Mouse (Mus musculus) adipocyte (in vitro differentiated cells): Measurements from ENCODE around the gene Zmynd10.
"Not testable (repeated sequence)": the region's sequence is repeated elsewhere in the genome, so short reads cannot be mapped to it uniquely, and the experiment has no call there.

Source experiments
- DNase-seq: peaks from one replicate; pipeline ENCODE4 v3.0.0-alpha.2; 2016; ENCODE audit warnings: low spot score

Zmynd10 gene

DNA sequence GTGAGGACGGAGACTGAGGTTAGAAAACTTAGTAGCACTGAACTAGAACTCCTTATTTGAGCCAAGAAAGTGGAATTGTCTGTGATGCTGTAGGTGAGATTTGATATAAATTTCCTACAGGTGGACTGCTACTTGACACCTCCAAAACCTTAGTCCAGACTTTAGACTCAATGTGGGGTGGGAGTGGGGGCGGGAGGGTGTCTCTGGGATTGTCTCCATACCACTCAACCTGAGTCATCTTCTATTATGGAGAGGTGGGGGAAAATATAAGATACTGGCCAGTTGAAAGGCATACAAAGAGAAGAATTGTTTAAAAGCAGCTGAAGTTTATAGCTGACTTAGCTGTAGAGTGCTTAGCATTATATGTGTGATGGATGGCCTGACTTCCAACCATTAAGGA, 8.6 kb downstream of the Zmynd10 start:
- DNase-seq, result no peak

DNA sequence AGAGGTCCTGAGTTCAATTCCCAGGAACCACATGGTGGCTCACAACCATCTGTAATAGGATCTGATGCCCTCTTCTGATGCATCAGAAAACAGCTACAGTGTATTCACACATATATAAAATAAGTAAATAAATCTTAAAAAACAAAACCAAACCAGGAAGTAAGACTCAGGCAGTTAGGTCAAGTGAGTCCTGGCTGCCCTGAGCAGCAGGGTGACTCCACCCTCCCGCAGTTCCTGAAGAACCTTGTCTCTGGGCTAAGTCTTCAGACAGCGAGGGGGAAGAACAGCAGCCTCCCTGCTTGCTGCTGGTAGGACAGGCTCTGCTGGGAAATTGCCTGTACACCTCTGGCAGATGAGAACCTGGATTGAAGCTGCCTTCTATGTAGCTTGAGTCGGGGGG, 9.2 kb downstream of the Zmynd10 start:
- no peak for DNase-seq

DNA sequence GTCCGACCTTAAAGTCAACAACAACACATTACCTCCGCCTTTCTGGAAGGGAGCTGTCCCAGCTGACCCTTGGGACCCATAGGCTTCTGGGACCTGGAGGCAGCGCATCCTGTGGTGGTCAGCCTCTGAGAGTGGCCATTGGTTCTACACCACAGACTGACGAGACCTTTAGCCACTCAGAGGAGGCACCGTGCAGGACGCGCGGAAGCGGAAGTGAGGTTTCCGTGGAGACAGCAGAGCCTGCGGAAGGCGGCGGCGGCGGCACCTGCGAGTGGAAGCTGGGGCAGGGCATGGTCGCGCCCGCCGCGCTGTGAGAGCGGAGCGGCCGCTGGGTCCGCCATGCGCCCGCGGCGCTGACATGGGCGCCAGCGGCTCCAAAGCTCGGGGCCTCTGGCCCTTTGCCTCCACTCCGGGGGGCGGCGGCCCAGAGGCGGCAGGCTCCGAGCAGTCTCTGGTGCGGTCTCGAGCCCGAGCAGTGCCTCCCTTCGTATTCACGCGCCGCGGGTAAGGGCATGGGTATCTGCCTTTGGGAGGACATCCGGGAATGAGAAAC, 16.0 kb downstream of the Zmynd10 start, which contains the start of gene Tusc2:
Gene Tusc2, plus strand, starts transcription at position 227 of the 553 bp plus-strand sequence.
- peak; percentile 96 for DNase-seq

DNA sequence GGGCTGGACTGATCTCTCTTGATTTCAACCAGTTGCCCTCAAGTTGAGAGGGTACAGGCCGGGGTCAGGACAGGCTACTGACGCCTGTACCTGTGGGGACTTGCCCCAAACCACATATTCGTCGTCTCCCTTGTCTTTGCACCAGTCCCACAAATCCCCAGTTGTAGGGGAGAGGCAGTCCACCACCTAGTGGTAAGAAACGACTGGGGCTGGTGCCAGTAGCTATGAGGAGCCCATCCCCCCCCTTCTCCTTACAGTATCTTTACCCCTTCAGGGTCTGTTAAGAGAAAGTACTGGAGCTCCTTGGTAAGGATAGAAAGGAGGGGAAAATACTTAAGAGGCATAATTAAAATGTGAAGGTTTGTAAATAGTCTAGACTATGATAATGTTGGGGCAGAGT, 18.5 kb downstream of the Zmynd10 start:
- not testable (repeated sequence) for DNase-seq

DNA sequence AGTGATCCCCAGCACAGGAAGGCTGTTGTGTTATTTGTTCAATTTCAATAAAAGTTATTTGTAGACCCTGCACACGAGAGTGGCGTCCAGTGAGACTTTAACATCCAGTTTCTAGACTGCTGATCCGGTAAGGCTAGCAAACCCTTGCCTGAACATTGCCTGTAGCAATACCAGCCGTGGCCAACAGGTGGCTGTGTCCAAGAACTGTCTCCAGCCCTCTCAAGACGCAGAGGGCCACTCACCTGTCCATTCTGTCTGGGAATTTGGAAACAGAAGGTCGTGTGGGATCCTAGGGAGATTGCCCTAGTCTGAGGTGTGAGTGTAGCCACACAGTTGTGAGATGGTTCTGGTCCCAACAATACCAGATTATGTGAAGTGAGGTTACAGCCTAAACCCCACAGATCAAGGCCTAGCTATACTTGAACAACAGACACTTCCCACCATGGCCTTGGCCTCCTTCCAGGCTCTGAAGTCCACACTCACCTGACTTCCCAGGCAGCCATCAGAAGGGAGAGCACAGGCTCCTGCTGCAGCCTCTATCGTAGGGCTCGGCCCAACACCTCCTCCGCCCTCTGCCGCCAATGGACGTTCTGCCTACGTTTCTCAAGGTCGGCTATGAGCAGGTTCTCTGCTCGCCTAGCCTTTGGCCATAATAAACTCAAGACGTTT, 19.1 kb downstream of the Zmynd10 start:
- DNase-seq, result peak; percentile 78

DNA sequence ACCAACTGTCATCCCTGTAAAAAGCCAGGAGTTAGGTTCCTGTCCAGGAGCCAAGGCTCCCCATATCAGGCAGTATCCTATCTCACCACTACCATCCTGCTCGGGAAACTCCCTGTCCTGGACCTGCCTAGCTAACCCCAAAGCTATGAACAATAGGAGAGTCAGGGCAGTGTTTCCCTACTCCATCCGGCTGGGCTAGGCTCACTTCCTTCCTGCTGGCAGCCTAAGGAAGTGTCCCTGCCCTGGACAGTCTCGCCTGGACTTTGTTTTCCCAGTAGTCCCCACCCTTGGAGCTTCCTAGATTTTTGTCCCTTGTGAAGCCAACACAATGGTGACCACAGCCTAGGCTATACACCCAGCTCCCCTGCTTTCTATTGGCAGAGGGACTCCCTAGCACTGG, 19.8 kb downstream of the Zmynd10 start:
- DNase-seq, result no peak

DNA sequence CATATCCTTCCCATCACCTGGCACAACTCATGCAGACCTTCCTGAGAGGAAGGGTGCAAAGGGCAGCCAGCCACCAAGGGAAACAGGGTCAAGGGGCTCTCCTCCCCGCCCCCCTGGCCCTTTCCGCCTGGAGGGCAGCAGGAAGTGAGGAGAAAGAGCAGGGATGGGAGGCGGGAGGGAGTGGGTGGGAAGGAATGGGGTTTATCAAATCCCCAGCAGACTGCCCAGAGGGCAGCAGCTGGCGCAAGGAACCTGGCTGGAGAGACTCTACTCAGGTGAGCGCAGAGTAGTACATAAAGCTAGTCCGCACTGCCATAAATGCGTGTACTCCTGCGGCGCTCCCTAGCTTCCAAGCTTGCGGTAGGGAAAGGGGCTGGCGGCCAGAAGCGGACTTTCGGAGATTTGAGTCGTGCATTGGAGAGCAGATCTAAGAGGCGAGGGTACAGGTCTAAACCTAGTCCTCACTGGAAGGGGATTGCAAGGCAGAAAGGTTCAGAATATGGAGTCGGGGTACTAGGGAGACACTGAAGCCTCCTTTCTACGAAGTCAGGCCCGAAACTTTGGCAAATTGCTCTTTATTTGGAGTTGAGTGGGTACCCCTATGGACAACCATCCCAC, 20.7 kb downstream of the Zmynd10 start, which contains the start of gene Hyal2:
Gene Hyal2, plus strand, starts transcription at position 244 of the 618 bp plus-strand sequence.
- no peak for DNase-seq

DNA sequence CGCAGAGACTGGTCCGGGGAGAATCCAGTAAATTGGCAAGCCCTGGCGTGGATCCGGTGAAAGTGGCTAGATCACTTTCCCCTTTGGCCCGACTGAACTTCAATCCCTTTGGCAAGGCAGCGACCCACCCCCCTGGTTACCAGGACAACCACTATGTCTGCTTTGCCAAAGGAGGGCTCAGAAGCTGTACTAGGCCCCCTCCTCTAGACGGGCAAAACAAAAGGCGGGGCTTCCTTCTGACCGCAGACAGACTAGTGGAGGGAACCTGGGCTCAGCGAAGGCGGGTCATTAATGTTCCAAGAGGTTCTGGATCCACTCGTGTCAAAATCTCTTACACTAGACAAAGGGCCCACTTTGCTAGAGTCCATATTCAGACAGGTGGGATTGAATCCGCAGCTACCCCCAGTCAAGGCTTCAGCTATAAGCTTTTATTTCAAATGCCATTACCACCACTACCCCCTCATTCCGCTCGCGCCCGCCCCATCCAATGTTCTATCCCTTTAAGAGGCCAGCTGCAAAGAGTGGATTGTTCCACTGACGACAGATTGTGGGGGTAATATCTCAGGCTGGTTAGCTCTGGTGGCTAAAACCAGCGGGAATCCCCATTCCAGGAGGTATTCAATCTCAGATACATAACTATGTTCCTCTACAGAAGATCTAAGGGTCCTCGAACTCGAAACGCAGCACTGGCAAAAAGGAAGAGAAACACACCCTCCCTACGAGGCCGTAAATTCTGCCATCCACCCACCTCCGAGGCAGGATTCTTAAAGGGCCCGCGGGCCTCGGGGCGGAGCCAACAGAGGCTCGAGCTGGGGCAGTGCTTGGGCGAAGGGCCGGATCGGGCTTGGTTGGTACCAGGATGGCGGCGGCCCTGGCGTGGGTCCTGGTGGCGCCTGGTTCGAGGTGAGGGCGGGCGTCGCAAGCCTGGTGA, 21.5 kb downstream of the Zmynd10 start:
- peak; percentile 90 for DNase-seq

DNA sequence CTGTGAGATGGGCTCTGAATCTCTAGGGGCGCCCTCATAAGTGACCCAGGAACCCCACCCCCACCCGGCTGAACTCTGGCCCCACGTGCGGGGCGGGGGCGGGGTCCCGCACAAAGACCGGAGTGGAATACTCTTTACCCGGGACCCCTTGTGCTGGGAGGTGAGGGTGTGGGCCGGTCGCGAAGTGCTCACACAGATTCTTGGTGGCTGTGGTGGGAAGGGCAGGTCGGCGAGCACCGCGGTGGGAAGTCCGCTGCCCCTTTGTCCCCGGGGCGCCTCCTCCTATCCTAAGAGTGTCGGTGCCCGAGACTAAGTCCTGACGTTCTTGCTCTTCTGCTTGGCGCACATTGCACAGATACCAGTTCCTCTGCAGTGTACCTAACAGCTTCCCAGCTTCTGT, 22.2 kb downstream of the Zmynd10 start:
- no peak for DNase-seq

DNA sequence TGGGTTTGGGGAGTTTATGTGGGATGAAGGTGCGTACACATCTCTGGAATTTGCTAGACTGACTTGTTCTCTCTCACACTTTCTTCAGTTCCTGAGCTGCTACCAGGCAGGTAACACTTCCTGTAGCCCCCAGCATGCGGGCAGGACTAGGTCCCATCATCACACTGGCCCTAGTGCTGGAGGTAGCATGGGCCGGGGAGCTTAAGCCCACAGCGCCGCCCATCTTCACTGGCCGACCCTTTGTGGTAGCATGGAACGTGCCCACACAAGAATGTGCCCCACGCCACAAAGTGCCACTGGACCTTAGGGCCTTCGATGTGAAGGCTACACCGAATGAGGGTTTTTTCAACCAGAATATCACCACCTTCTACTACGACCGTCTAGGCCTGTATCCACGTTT, 22.9 kb downstream of the Zmynd10 start:
- no peak for DNase-seq

DNA sequence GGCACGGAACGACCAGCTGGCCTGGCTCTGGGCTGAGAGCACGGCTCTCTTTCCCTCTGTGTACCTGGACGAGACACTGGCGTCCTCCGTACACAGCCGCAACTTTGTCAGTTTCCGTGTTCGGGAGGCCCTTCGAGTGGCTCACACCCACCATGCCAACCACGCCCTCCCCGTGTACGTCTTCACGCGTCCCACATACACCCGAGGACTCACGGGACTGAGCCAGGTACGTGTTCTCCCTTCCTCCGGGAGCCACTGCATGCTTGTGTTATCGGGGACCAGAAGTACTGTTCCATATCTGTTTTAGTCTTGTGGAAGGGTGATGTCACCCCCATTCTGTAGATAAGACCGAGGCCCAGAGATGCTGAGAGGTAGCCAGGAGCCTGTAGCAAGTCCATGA, 23.7 kb downstream of the Zmynd10 start:
- no peak for DNase-seq

DNA sequence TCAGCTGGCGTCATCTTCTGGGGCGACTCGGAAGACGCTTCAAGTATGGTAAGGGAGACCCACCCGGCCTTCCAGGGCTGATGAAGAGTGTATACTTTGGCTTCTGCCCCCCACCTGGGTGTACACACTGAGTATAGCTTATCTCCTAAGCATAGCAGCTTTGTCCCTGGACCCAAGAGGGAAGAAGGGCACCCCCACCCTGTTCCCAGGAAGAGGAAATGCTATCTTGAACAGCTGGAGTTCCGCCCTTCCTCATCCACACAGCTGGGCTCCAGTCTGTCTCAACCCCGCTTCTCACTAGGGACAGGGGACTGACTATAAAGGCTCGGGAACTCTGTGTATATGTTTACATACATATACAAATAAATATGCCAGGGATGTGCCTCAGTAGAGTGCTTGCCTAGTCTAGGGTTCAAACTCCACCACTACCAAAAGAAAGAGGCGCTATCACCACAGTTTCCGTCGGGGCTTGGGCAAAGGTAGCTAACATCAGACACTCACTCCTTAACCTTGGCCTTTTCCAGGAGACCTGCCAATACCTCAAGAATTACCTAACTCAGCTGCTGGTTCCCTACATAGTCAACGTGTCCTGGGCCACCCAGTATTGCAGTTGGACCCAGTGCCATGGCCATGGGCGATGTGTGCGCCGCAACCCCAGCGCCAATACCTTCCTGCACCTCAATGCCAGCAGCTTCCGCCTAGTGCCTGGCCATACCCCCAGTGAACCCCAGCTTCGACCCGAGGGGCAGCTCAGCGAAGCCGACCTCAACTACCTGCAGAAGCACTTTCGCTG, 24.6 kb downstream of the Zmynd10 start:
- DNase-seq, result no peak

DNA sequence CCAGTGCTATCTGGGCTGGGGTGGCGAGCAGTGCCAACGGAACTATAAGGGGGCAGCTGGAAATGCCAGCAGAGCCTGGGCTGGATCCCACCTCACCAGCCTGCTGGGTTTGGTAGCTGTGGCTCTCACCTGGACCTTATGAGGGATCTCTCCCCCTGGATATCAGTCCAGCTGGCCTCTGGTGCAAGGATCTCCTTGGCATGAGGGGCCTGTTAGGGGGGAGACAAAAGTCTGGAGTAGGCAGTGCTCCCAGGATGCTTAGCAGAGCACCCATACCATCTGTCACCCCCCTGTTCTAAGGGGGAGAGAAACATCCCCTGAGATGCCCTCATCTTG, 25.2 kb downstream of the Zmynd10 start:
- no peak for DNase-seq

DNA sequence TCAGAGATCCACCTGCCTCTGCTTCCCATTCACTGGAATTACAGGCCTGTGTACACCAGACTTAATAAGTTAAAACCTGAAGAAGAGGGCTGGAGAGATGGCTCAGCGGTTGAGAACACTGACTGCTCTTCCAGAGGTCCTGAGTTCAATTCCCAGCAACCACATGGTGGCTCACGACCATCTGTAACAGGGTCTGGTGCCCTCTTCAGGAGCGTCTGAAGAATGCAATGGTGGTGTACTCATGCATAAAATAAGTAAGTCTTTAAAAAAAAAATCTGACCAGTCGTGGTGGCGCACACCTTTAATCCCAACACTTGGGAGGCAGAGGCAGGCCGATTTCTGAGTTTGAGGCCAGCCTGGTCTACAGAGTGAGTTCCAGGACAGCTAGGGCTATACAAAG, 26.7 kb downstream of the Zmynd10 start:
- DNase-seq, result not testable (repeated sequence)

DNA sequence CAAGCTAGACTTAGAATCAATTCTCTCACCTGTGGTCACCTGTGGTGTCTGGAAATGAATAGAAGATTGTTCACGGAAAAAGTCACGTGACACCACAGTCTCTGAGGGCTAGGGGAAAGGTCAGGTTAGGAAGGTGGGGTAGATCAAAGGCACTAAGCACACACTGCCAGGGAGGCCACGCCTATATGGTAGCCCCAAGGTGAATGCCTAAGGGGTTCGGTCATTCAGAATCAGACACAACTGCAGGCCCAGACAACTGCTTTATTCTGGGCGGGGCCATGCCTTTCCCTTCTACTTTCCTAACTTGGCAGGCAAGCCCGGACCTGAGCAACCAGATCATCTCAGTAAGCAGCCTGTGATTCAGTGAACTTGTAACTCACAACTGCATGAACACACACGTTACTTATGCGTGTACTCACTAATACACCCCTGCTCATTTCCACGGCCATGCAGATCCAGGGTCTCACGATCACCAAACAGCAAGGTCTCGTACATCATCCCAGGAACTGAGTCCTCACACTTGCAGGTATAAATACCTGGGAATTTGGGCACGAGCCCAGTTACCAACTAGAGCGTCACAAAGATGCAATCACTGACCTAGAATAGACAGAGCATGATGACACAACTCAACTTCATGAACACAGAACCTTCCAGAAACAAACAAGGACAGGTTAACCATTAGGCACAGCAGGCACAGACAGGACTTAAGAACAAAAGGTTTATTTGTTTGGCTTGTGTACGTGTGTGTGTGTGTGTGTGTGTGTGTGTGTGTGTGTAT, 28.7 kb downstream of the Zmynd10 start:
- no peak for DNase-seq

DNA sequence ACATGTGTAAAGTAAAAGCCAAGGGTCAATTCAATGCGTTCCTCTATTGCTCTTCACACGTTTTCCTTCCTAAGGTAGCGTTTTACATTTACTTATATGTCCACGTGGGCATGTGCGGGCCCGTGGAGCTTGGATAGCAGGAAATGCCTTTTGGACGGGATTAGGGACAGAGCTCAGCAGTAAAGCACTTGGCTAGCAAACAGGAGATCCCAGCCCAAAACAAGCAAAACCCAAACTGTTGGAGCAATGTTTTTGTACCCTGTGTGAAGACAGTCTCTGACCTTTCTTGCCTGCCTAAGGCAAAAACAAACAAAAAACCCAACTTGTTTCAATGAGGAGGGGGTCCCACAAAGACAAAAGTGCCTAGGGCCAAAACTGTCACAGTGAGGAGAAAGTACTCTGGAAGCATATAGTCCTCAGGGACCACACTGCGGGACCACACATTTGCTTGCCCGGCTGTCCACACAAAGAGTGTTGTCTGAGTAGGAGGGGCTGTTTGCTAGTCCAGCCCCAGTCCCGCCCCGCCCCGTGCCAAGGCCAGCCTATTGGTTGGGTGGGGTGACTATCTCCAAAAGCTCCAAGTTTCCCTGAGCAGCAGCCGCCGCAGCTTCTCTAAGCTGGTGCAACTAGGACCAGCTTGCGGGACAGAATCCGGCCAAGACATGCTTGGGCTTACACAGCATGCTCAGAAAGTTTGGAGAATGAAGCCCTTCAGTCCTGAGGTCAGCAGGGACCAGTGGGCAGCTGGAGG, 29.4 kb downstream of the Zmynd10 start, which contains the start of gene Hyal1:
Gene Hyal1, plus strand, starts transcription at position 571 of the 751 bp plus-strand sequence.
- peak; percentile 54 for DNase-seq

DNA sequence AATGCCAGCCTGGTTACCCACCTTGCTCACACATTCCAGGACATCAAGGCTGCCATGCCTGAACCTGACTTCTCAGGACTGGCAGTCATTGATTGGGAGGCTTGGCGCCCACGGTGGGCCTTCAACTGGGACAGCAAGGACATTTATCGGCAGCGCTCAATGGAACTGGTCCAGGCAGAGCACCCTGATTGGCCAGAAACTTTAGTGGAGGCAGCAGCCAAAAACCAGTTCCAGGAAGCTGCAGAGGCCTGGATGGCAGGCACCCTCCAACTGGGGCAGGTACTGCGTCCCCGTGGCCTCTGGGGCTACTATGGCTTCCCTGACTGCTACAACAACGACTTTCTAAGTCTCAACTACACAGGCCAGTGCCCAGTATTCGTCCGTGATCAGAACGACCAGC, 30.8 kb downstream of the Zmynd10 start:
- no peak for DNase-seq

DNA sequence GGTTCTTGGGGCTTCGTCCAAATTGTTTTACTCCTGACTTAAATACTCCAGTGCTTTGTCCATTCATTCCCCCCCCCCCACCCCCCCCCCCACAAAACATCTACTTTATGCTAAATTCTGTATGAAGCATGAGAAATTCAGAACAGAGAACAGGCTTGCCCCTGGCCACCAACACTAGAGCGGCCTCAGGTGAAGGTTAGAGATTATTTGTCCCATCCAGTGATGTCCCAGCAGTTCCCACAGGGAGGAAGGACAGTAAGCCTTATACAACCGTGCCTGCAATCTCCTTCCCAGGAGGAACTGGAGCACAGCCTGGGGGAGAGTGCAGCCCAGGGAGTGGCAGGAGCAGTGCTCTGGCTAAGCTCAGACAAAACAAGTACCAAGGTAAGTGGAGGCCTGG, 31.5 kb downstream of the Zmynd10 start, which contains the start of gene Naa80:
Gene Naa80, plus strand, starts transcription at position 301 of the 400 bp plus-strand sequence.
- DNase-seq, result no peak

DNA sequence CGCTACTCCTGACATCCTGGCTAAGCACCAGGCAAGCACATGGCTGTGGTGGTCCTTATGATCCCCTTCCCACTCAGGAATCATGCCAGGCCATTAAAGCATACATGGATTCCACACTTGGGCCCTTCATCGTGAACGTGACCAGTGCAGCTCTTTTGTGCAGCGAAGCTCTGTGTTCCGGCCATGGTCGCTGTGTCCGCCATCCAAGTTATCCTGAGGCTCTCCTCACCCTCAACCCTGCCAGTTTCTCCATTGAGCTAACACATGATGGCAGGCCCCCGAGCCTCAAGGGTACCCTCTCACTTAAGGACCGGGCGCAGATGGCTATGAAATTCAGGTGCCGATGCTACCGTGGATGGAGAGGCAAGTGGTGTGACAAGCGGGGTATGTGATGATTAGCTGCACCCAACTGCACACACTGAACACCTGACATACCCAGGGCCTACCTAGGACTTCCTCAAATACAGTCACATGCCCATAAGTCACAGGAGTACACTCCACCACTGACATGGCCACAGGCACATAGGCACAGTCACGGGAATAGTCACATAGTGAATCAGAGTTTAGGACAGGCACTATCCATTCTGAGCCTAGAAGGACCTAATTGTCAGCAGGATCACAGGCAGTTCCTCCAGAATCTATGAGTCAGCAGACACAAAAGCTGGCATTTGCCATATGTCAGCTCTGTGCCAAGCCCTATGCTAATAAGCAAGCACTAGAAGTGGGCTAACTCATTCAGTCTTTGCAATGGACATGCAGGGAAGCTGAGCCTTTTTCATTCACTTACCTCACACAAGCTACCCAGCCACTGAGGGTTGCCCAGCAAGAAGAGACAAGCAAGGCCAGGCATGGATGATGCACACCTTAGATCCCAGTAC, 32.2 kb downstream of the Zmynd10 start:
- DNase-seq, result peak; percentile 48
